Mouse (Mus musculus) kidney, postnatal 0 days (tissue): ENCODE results near the gene Rab5b. TPM values are rescaled to one million over a fixed set of nuclear protein-coding genes. Genes with fewer than 3 reads are reported as not detected.
"Not testable (repeated sequence)": the region's sequence is repeated elsewhere in the genome, so short reads cannot be mapped to it uniquely, and the experiment has no call there.

ENCODE experiments used
- ATAC-seq: fragments of 200-750 bp; cut with Nextera tagmentation; replicated peaks from 2 replicates; pipeline ENCODE4 v1.8.0; 2017; ENCODE audit warnings: low read depth, moderate number of reproducible peaks, moderate TSS enrichment, moderate library complexity; ENCODE audit not compliant: low FRiP score
- DNase-seq: peaks from one replicate; pipeline ENCODE4 v3.0.0-alpha.2; 2016; ENCODE audit warnings: low spot score
- H3K27ac ChIP-seq: fragments of 300-500 bp; sonication (generic); 2 replicates; pipeline ENCODE4 v1.5.1; 2014; ENCODE audit warnings: mild to moderate bottlenecking
- H3K27me3 ChIP-seq: fragments of 300-500 bp; sonication (generic); 2 replicates; pipeline ENCODE4 v1.6.1; 2014; ENCODE audit warnings: low read length, mixed read lengths; ENCODE audit not compliant: insufficient read depth
- H3K36me3 ChIP-seq: fragments of 300-500 bp; sonication (generic); 2 replicates; pipeline ENCODE4 v1.6.1; 2014; ENCODE audit warnings: low read length, mixed read lengths; ENCODE audit not compliant: insufficient read depth
- H3K4me1 ChIP-seq: fragments of 300-500 bp; sonication (generic); replicated peaks from 2 replicates; pipeline ENCODE4 v1.6.1; 2014; ENCODE audit warnings: antibody characterized with exemption, low read length, mixed read lengths; ENCODE audit not compliant: insufficient read depth
- H3K4me2 ChIP-seq: fragments of 300-500 bp; sonication (generic); 2 replicates; pipeline ENCODE4 v1.6.1; 2014; ENCODE audit warnings: mild to moderate bottlenecking, low read length, moderate library complexity, mixed read lengths
- H3K4me3 ChIP-seq: fragments of 300-500 bp; sonication (generic); replicated peaks from 2 replicates; pipeline ENCODE4 v1.5.1; 2014; ENCODE audit warnings: low read depth, low read length
- H3K9ac ChIP-seq: fragments of 300-500 bp; sonication (generic); 2 replicates; pipeline ENCODE4 v1.6.1; 2014; ENCODE audit warnings: low read depth, low read length
- H3K9me3 ChIP-seq: fragments of 300-500 bp; sonication (generic); replicated peaks from 2 replicates; pipeline ENCODE4 v1.6.1; 2016; ENCODE audit warnings: low read length, inconsistent platforms, mixed read lengths
- CTCF ChIP-seq: IDR thresholded peaks from 2 replicates; pipeline ENCODE4 v1.5.1; 2016; ENCODE audit warnings: antibody characterized with exemption, low read depth, mild to moderate bottlenecking, moderate library complexity
- WGBS: fragments of 180-500 bp; shearing (Covaris S2); extraction: QIAGEN DNeasy Blood & Tissue Kit; methylation state at CpG from one replicate; pipeline ENCODE4 v1.1.7; 2014; 5-methylcytosine and 5-hydroxymethylcytosine counted together
- polyA plus RNA-seq: library from polyadenylated mRNA; unstranded; fragments of >200 nt; fragmentation: Nextera tagmentation; extraction: Ambion mirVana; gene quantifications from 2 replicates; pipeline ENCODE4 v1.2.1, GENCODE M21; 2015

Rab5b gene
- polyA plus RNA-seq, 1 experiment from 2014 or later: 57.9 TPM

DNA sequence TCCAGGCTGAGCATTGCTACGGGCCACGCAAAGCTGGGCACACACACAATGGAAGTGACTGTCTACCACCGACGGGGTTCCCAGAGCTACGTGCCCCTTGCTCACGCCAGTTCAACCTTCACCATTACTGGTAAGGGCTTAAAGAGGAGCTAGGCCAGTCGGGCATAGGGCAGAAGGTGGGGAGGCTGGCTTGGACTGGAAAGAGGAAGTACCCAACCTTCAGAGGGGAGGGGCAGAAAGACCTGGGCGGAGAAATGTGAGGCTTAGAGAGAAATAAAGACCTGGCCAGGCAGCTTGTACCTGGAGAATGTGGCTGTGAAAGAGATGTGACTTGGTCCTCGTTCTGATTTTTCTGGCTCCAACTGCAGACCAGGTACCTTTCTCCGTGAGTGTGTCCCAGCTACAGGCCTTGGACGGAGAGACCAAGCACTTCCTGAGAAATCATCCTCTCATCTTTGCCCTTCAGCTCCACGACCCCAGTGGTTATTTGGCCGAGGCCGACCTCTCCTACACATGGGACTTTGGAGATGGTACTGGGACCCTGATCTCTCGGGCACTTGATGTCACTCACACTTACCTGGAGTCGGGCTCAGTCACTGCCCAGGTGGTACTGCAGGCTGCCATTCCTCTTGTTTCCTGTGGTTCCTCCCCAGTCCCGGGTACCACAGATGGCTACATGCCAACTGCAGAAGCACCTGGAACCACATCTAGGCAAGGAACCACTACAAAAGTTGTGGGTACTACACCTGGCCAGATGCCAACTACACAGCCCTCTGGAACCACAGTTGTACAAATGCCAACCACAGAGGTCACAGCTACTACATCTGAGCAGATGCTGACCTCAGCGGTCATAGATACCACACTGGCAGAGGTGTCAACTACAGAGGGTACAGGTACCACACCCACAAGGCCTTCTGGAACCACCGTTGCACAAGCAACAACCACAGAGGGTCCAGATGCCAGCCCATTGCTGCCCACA, 19.8 kb upstream of the Rab5b start:
- Histone ChIP-seq H3K27me3 (no peaks in the 10 kb centered on the region), H3K4me2 (no peak overlapping the region), H3K36me3 (no peaks in the 10 kb centered on the region), H3K9me3 (no peaks in the 10 kb centered on the region), H3K4me3 (no peak overlapping the region), H3K27ac (no peak overlapping the region), H3K4me1 (no peaks in the 10 kb centered on the region), H3K9ac (no peak overlapping the region)
- 87% methylated on average over 19 of the region's 19 CpGs for WGBS
- DNase-seq: no peak
- TF ChIP-seq CTCF: no peak
- no peak; the same call in 1 of the 2 replicates for ATAC-seq

DNA sequence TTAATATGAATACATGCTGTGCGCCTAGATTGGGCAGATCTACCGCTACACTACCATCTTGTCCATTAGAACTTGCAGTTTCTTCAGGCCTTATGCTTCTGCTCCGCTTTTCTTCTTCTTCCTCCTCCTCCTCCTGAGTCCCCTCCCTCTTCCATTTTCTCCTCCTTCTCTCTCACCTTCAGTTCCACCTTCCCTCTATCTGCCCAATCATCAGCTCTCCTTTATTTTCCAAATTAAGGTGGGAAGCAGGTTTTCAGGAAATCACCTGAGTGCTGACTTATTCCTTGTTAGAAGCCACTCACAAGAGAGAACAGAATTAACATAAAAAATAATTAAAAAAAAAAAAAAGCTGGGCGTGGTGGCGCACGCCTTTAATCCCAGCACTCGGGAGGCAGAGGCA, 15.3 kb upstream of the Rab5b start:
- WGBS: 93% methylated on average over 7 of the region's 7 CpGs
- not testable (repeated sequence) for H3K27ac ChIP-seq, ATAC-seq, H3K4me2 ChIP-seq, H3K4me1 ChIP-seq, H3K27me3 ChIP-seq, H3K4me3 ChIP-seq, DNase-seq, H3K9ac ChIP-seq, H3K36me3 ChIP-seq, H3K9me3 ChIP-seq

DNA sequence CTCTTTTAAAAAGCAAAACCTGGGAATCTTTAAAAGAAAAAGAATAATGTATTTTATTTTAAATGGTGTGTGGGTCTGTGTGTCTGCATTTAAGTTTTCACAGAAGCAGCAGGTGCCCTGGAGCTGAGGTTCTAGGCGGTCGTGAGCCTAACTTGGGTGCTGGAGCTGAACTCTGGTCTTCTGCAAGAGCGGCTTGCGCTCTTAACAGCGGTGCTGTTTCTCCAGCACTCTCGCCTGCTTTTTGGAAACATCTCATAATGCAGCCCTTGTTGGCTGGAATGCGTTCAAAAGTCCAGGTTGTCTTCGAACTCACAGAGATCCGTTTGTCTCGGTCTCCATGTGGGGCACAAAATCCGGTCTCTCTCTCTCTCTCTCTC, 9.2 kb upstream of the Rab5b start:
- 5% methylated on average over 11 of the region's 11 CpGs for WGBS
- H3K36me3 ChIP-seq: peaks cover 13% of the 10 kb centered on the region; the same call in 1 of the 2 replicates
- peak overlapping the region; percentile 94 for H3K27ac ChIP-seq
- peak overlapping the region; percentile 71 for H3K4me3 ChIP-seq
- no peak for ATAC-seq
- no peak for TF ChIP-seq CTCF
- H3K4me1 ChIP-seq: peaks cover 10% of the 10 kb centered on the region; the same call in 1 of the 2 replicates
- no peaks in the 10 kb centered on the region for H3K27me3 ChIP-seq
- no peaks in the 10 kb centered on the region for H3K9me3 ChIP-seq
- no peak for DNase-seq
- H3K4me2 ChIP-seq: peak overlapping the region; percentile 75
- H3K9ac ChIP-seq: peak overlapping the region; percentile 57

DNA sequence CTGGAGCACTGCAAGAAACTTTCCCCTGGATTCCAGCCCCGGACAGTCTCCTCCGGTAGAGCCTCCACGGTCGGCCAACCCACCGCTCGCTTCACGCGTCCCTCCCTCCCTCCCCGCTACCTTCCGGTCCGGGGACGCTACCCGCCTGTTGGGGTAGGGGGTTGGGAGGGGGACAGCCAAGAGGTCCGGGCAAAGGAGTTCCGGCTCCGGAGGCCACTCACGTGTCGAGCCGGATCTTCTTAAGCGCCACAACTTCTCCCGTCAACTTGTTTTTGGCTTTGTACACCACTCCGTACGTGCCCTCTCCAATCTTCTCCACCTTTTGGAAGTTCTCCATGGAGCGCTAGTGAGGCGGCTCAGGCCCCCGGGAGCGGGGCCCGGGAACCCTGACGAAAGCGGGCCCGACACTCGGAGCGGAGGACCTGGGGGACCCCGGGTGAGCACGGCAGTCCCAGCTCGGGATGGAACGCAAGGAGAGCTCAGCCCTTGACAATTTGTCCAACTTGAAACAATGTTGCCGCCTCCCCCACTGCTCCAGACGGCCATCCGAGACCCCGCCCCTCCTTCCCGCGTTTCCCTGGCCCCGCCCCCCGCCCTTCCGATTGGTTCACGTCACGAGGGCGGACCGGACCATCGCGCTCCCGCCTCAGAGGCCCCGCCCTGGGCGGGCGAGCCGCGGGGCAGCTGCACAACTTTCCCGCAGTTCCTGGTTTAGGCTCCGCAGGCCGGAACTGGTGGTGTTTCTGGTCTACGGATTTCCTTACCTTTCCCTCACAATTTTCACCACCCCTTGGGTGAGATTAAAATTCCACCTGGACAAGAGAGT, 8.6 kb upstream of the Rab5b start, which contains the start of gene Cdk2:
TSS of gene Cdk2 (minus strand) at position 541 of the 826 bp plus-strand sequence.
- DNase-seq: peak; percentile 95
- peaks cover 19% of the 10 kb centered on the region; the same call in 1 of the 2 replicates for H3K36me3 ChIP-seq
- peak; percentile 94 for ATAC-seq
- H3K27me3 ChIP-seq: no peaks in the 10 kb centered on the region
- TF ChIP-seq CTCF: no peak
- H3K4me1 ChIP-seq: peaks cover 10% of the 10 kb centered on the region; the same call in 1 of the 2 replicates
- WGBS: under 1% methylated on average over 62 of the region's 62 CpGs
- H3K27ac ChIP-seq: peak within 1 kb of the TSS; percentile 94
- H3K9me3 ChIP-seq: no peaks in the 10 kb centered on the region
- peak within 1 kb of the TSS; percentile 75 for H3K4me2 ChIP-seq
- H3K9ac ChIP-seq: peak within 1 kb of the TSS; percentile 79
- peak within 1 kb of the TSS; percentile 71 for H3K4me3 ChIP-seq

DNA sequence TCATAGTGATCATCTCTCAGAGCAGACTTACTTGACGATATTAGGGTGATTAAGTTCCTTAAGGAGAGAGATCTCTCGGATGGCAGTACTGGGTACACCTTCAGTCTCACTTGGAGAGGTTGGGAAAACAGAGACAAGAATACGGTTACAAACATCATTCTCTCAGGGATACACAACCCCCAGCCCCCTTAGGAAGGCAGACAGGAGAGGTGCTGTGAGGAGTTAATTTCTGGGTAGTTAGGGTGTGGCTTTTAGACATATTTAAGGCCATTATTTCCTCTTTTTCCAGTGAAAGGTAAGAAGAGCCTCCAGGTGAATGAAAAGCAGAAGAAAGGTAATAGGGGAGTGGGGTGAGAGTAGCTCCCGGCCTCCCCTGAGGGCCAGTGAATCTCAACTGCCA, 7.8 kb upstream of the Rab5b start, which contains the start of gene Pmel:
TSS of gene Pmel (plus strand) at position 301 of the 400 bp plus-strand sequence.
- ATAC-seq (no peak), DNase-seq (no peak)
- H3K27ac ChIP-seq: peak within 1 kb of the TSS; percentile 94
- H3K9me3 ChIP-seq: no peaks in the 10 kb centered on the region
- no peak for TF ChIP-seq CTCF
- H3K36me3 ChIP-seq: peaks cover 25% of the 10 kb centered on the region
- peak within 1 kb of the TSS; percentile 75 for H3K4me2 ChIP-seq
- peak within 1 kb of the TSS; percentile 71 for H3K4me3 ChIP-seq
- peaks cover 10% of the 10 kb centered on the region; the same call in 1 of the 2 replicates for H3K4me1 ChIP-seq
- WGBS: 8% methylated on average over 4 of the region's 4 CpGs
- H3K27me3 ChIP-seq: no peaks in the 10 kb centered on the region
- peak within 1 kb of the TSS; percentile 79 for H3K9ac ChIP-seq
